Mouse (Mus musculus) v-Abl transformed pro-B cells (cell line): Measurements from ENCODE around the gene Borcs6.
"Not testable (repeated sequence)": the region's sequence is repeated elsewhere in the genome, so short reads cannot be mapped to it uniquely, and the experiment has no call there.

Experiments used
- in situ Hi-C, 2 experiments: fragments of 400-800 bp; cut with MboI; formaldehyde crosslinking; loops; one replicate each; pipeline ENCODE4 v1.15.1; 2025; ENCODE audit not compliant: unreplicated experiment in 2 of 2

Borcs6 gene

DNA sequence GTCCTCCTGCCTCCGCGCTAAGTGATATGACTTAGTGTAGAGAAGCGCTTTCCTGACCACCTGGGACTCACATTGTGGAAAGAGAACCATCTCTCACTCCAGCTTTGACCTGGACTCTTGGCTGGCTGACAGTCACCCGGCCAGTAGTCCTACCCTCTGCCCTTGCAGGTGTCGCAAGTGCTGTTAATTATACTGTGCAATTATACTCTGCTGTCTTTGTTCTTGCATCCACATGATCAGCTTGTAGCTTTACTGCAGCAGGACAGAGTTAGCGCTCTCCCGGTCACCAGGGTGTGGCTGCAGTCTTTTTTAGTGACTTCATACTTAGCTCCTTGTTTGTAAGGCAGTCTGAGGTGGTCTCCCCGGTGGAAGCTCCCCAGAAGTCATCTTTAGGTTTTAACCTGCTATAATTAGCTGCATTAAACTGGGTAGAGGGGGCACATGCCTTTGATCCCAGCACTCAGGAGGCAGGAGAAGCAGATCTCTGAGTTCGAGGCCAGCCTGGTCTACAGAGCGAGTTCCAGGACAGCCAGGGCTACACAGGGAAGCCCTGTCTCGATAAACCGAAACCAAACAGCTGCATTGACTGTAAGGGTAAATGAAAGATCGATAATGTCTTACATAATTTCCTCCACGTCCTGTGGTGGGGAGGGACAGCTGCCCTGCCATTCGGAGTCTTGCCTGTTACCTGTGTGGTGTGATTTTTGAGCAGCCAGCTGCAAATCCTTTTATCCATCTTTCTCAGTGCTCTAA is 20.8 kb downstream of the Borcs6 start:
- in situ Hi-C loops, result no loop called here

DNA sequence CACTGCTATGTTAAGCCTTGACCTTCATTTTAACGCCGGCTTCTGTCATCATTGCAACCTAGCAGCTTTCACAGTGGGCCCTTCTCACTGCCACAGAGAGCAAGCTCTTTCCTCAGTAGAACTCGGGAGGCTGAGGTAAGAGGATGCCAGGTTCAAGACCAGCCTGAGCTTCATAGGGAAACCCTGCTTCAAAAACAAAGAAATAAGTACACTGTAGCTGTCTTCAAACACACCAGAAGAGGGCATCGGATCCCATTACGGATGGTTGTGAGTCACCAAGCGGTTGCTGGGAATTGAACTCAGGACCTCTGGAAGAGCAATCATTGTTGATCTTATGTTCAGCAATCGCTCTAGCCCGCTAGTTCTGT is 21.3 kb downstream of the Borcs6 start:
- in situ Hi-C loops, result no loop called here

DNA sequence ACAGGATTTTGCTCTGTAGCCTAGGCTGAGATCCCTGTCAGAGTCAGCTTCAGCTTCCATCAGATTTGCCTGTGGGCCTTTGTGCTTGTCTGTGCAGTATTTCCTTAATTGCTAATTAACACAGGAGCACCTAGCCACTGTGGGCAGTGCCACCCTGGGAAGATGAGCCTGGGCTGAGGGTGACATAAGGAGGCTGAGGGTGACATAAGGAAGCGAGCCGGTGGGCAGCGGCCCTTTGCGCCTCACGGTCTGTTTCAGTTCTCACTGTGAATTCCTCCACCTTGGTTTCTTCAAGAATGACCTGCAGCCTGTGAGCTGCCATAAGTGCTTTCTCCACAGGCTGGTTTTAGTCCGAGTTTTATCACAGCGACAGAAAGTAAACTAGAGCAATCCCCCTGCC is 22.1 kb downstream of the Borcs6 start:
- in situ Hi-C loops, result no loop called here

DNA sequence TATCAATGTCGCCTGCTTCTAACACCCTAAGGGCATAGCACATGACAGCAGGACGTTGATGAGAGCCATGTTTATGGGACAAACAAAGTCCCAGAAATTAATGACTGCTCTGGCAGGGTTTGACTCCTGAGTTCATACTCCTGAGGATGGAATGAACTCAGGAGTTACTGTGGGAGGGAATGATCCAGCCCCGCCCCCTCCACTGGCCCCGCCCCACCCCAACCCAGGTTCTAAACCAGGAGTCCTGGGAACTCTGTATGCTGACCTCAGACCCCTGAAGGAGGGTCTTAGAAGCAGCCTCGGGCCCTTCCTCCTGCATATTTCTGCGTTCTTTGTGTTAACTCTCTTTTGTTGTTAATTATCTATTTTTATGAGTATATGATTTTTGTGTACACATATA is 26.1 kb downstream of the Borcs6 start:
- in situ Hi-C loops, result no loop called here

DNA sequence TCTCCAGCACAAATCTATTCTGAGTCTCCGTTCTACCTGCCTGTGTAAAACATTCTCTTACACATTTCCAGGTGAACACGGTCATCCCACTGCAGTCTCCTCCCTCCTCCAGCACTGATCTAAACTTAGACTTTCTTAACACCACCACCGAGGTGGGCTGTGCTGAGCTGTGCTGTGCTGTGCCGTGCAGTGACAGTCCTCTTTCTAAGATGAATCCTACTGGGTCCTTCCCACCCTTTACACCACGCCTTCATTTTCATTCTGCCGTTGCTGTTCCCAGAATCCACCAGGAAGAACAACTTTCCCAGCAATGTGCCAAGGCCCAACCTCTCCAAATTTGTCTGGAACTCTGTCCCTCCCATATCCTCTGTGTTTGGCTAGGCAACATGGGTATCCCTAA is 26.9 kb downstream of the Borcs6 start:
- in situ Hi-C loops, result no loop called here

DNA sequence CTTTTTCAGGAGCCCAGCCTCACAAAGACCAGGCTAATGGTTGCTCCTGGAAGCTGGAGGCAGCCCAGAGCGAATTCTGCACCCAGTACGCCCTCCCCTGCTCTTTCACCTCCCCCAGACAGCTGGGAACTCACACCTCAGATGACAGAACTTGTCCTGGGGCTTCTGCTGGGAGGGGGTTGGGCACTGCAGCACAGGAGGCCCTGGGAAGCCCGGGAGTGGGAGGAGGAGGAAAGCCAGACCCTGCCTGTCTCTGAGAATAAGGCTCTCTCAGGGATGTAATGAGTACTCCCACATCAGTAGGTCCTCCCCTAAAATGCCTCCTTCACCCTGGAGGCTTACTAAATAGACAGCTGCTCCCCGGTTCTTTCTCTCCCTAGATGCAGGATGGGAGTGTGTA is 27.6 kb downstream of the Borcs6 start:
- in situ Hi-C loops, result no loop called here

DNA sequence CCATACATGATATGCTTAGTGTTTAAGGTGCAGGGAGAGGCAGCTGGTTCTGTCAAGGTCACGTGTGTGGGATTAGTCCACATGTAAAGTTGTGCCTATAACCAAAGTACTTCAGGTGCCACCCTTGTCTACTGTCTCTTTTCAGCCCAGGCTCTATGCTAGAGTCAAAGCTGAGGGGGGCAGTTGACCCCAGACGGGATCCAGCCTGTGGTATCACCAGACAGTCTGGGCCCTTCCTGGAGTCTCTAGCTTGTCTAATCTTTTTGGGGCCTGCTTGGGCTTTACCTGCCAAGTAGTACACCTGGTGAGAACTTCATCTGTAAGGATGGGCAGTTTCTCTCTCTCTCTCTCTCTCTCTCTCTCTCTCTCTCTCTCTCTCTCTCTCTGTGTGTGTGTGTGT is 28.1 kb downstream of the Borcs6 start:
- in situ Hi-C loops, result no loop called here

DNA sequence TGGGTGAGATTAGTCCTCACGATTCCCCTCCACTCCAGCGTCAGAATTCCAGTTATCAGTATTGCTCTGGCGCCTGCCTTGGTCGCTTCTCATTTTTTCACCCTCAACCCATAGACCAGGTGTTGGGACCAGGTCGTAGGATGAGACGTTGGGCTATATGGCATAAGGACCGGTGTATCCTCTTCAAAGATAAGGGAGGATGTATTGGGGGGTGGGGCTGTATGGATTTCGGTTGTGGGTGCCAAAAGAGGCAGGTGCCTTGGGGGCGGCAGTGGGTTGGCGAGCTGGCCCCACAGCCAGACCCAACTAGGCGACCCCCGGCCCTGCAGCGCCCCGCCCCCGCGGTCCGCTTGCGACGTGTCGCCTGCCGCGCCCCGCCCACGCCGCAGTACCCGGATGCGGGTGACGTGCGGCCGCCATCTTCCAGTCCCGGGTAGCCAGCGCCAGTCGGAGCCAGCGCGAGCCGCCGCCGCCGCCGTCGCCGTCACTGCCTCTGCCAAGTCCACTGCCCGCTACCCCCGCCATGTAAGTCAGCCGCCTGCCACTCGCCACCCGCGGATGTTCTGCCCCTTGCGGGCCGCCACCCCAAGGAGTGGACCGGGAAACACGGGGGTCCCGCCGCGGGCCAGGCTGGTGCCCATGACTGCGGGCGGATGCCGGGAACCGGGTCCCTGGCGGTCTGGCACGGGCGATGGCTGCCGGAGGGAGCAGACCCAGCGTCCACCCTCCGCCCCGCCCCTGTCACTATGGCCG is 28.8 kb downstream of the Borcs6 start, which contains the start of gene Vamp2:
Gene Vamp2 (plus strand): TSS at position 388 of the 753 bp plus-strand sequence.
- in situ Hi-C loops, result no loop called here

DNA sequence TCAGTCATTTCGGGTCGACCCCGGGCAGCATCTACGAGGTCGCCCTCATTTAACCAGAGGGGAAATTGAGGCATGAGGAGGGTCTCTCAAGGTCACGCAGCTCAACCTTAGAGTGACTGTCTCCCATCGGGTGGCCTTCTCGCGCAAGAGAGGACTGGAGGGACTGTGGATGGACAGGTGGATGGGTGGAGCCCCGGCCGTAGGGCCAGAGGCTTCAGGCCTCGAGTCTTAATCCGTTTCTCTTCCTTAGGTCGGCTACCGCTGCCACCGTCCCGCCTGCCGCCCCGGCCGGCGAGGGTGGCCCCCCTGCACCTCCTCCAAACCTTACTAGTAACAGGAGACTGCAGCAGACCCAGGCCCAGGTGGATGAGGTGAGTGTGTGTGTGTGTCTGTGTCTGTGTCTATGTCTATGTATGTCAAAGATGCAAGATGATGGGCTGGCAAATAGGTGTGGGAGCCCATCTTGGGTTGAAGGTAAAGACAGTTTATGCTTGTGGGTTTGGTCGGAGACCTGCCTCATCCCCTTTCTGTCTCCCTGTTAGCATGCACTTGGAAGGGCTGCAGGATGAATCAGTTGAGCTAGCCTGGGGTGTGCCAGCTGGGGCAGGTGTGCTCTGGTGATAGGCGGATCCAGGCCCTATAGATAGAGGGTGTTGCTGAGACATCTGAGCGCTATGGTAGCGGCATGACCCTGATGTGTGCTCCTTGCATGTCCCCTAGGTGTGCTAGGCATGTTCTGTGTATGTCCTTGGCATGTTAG is 29.5 kb downstream of the Borcs6 start:
- in situ Hi-C loops, result no loop called here

DNA sequence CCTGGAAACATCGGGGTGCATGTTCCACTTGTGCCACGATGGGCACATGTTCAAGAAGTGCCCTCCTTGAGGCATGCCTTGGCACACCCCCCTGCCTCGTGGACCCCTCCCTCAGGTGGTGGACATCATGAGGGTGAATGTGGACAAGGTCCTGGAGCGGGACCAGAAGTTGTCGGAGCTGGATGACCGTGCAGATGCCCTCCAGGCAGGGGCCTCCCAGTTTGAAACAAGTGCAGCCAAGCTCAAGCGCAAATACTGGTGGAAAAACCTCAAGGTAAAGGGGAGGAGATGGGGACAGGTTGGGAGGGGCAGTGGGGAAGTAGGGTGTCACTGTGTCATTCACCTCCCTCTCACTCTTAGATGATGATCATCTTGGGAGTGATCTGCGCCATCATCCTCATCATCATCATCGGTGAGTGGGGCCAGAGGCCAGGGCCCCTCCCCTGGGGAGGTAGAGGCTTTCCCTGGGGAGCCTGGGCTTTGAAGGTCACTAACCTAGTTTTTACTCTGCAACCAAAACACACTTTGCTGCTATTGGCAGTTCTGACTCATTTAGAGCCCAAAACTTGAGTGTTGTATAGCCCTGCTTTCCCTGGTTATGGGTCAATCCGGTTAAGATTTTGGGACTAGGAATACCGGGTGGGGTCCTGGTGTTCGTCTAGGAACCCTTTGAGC is 30.2 kb downstream of the Borcs6 start:
- in situ Hi-C loops, result no loop called here

DNA sequence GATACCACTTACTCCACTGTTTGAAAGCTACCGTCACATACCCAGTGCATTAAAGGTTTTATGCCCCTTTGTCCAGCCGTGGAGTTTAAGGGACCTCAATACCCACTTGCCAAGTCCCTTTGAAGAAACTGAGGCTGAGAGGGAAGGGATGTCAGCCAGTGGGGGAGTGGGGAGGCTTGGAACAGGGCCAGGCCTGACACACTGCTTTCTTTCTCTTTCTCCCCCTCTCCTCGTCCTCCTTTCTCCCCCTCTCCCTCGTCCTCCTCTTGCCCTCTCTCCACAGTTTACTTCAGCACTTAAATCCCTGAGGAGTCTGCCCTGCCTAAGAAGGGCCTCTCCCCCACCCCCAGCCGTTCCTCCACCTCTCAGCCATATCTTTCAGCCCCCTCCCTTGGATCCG is 30.9 kb downstream of the Borcs6 start:
- in situ Hi-C loops, result no loop called here

DNA sequence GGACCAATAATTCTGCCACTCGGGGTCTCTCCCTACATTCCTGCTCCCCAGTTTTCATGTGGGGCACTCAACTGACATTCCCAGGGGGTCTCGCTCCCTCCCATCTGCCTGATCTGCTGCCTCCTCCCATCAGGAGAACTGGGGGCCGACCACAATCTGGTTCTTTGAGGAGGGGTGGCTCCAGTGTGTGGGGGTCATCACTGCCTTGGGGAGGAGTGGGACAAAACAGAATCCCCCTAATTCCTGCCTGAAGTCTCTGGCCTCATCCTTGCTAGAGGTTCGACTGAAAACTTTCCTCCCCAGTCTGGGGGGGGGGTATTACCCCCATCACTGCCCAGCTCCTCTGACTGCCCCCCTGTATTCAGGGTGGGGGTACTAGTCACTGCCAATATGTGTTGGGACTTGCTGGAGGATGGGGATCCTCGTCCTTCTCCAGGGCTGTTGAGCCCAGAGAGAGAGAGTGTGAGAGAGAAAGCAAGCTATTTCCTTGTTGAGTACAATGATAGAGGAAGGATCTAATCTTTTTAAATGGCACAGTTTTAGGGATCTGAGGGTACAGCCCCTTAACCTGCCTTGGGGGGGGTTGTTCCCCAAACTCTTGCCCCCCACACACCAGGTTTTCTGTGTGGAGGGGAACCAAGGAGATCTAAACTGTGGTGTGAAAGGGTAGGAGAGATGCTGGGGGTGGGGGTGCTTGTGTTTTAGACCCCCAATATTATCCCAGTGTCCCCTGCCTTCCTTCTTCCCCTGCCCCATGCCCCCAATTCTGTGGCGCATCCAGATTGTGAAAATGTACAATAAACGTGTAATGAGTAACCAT is 32.3 kb downstream of the Borcs6 start:
- in situ Hi-C loops, result no loop called here

DNA sequence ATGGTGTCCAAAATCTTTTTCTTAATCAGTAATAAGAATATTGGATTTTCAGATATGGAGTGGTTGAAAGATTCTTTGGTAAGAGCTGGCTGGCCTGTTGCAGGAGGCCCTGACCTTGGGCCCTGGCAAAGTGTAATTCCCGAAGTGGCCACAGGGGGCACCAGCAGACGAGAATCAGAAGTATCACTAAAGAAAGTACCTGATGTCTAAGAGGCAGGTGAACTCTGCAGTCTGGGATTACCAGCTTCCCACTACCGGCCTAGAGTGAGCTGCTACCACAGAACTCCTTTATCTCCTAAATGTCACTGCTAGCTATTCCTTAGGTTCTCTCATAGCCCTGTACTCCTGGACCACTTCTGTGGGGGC is 32.9 kb downstream of the Borcs6 start:
- in situ Hi-C loops, result no loop called here

DNA sequence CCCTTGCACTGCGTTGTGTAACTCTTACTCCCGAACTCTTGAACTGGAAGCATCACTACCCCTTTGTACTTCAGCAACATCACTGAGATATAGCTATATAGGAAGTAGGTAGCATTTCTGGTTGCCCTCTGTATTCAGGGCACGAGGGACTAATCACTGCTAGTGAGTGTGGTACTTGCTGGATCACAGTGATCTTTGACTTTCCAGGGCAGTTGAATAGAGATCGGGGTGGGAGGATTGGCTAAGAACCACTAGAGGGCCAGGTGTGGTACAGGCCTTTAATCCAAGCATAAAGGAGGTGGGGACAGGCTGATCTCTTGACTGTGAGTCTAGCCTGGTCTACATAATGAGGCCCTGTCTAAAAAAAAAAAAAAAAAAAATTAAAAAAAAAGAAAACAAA is 33.4 kb downstream of the Borcs6 start:
- in situ Hi-C loops, result no loop called here

DNA sequence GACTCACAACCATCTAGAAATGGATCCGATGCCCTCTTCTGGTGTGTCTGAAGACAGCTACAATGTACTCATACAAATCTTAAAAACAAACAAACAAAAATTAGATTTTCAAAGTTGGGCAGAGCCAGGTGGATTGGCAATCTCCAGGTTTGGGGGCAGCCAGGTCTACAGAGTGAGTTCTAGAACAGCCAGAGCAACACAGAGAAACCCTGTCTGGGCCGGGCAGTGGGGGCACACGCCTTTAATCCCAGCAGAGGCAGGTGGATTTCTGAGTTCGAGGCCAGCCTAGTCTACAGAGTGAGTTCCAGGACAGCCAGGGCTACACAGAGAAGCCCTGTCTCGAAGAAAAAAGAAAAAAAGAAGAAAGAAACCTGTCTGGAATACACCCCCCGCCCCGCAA is 34.3 kb downstream of the Borcs6 start:
- in situ Hi-C loops, result not testable (repeated sequence)

DNA sequence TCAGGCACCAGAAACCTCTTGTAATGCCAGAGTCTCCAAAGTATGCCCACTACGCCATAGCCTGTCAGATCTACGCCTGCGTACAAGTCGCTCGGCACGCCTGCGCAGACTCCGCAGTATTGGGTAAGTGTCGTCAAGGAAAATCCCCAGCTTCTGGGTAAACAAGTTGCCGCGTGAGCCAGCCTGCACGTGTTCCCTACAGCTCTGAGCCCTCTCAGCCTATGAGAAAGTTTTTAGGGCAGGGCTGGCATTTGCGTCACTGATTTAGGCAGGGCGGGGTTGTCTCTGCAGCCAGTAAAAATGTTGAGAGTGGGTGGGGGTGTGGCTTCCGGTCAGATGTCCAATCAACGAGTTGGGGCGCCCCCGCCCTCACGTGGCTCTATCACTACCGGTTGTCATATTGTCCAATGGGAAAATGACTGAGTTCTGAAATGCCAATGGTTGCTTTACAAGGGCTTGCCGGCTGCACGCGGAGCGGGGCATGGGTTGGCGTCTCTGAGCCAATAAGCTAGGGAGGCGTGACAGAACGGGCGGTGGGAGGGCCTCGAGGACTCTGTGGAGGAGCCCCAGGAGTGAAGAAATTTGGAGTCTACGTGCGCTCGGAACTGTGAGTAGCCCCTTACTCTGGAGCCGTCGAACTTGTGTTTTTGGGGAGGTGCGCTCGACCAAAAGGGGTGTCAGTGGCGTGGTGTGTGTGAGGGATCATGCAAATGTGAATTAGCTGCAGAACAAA is 35.3 kb downstream of the Borcs6 start, which contains the start of gene Per1:
Gene Per1 (plus strand): TSS at position 521 of the 733 bp plus-strand sequence.
- in situ Hi-C loops, result no loop called here

DNA sequence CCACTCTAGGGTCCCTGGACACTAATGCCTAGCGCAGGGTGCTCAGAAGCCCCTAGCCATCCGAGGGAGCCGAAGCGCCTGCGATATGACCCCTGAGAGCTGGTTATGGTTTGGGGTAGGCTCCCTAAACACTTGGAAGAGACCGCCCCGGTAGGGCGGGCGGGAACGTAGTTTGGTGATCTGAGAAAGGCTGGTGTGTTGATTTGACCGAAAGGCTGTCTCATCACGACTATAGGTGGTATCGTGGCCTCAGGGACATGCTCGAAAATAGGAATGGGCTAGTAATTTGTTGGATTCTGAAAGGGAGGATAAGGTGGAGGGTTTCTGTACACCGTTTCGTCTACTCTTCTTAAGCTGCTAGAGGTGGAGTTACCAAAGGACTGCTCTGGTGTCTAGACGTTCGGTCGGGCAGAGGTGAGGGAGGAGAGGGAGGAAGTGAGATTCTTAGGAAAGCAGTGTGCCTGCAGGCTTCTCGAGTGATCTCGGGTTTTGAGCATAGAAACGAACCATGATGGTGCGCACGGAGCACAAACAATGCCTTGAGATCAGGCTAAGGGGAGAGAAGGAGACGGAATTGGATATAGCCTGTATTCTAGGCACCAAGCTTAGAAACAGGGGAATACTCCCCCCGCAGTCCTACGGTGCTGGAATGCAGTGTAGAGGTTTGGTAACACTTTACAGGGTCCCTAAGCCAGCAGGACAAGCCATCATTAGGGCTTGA is 36.2 kb downstream of the Borcs6 start:
- in situ Hi-C loops, result no loop called here

DNA sequence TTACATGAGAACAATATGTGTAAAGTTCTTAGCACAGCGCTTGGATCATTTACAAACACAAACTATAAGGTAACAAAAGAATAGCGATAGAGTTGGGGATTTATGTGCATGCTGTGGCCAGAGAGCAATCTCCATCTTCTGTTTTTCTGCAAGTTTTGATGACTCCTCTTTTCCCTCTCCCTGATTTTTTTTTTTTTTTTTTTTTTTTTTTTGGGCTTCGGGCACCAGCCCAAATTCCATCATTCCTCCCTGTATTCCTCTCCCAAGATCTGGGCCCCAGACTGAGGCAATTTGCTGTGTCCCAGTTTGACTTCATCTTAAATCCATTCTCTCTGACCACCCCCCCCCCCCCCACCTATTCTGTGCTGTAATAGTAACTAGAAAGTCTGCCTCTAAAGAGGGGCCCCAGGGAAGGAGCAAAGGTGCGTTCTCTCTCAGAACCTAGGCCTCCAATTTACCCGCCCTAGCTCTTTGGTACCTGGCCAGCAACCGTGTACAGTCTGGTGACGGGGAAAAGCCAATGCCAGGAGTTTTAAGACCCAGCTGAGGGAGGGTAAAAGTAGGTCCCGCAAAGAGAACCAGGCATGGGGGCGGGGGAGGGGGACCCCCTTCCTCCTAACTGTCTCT is 37.0 kb downstream of the Borcs6 start:
- in situ Hi-C loops, result no loop called here
